Mouse (Mus musculus): ENCODE results near the gene Angptl7. TPM values are rescaled to one million over a fixed set of nuclear protein-coding genes. Genes with fewer than 3 reads are reported as not detected.

Angptl7 gene
- polyA plus RNA-seq, 1 experiment = 0.01 TPM

DNA sequence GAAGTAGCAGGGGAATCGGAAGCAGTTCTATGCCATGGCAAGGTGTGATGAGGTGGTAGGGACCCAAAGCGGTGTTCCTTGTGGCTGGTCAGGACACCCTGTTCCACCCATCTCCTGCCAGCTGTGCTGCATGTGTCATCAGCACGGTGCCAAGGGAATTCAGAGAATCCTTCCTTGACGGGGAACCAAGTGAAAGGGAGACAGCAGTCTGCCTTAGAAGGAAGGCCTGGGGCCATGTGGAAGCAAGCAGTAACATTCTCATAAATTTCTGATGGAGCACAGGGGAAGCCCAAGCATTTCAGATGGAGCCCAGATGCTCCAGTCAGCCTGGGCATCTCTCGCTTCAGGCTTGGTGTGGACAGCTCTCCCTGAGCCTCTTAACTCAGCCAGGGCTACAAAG lies 7.3 kb upstream of the Angptl7 start:
- no peak for TF ChIP-seq USF1 (IDR thresholded peaks at IDR 0.05; ENCODE audit: low read depth)
- peak in 1 of 3 experiments; percentile 42 for TF ChIP-seq MYOD1 (IDR thresholded peaks at IDR 0.05; ENCODE audit: control insufficient read depth in 1 of 3, insufficient read length in 2 of 3, low read depth in 2 of 3)
- no peak for TF ChIP-seq TCF3 (IDR thresholded peaks at IDR 0.05; ENCODE audit: insufficient read length, low read depth)
- TF ChIP-seq REST (IDR thresholded peaks at IDR 0.05; ENCODE audit: insufficient read depth, insufficient read length) = no peak
- TF ChIP-seq POLR2AphosphoS2 (IDR thresholded peaks at IDR 0.05; ENCODE audit: insufficient read length, low read depth) = no peak
- TF ChIP-seq POLR2A (IDR thresholded peaks at IDR 0.05; ENCODE audit: insufficient read length, low read depth) = no peak
- peak in 1 of 3 experiments; percentile 35 for TF ChIP-seq MYOG (IDR thresholded peaks at IDR 0.05; ENCODE audit: control insufficient read depth in 1 of 3, insufficient read depth in 1 of 3, insufficient read length in 2 of 3, low read depth in 2 of 3)
- TF ChIP-seq SRF (IDR thresholded peaks at IDR 0.05; ENCODE audit: control insufficient read depth, insufficient read length, low read depth) = no peak
- TF ChIP-seq E2F4 (IDR thresholded peaks at IDR 0.05; ENCODE audit: insufficient read depth) = no peak
- no peak for TF ChIP-seq CEBPB (IDR thresholded peaks at IDR 0.05; ENCODE audit: insufficient read depth, poor library complexity, severe bottlenecking)
- no peak for TF ChIP-seq MAX (IDR thresholded peaks at IDR 0.05; ENCODE audit: low read depth)
- no peak for TF ChIP-seq TCF12 (IDR thresholded peaks at IDR 0.05; ENCODE audit: insufficient read depth, poor library complexity, severe bottlenecking)
- Histone ChIP-seq H3K79me2 (ENCODE audit: control insufficient read depth, insufficient read depth) (no peaks in the 10 kb centered on the region), H3K27me3 (ENCODE audit: control insufficient read depth, insufficient read depth, insufficient read length) (no peaks in the 10 kb centered on the region), H3K4me2 (ENCODE audit: low read depth) (no peak overlapping the region), H3K36me3 (ENCODE audit: control insufficient read depth, insufficient read depth) (no peaks in the 10 kb centered on the region), H3K4me3 (no peak overlapping the region), H3ac (ENCODE audit: control insufficient read depth, insufficient read length) (no peak overlapping the region)

GRCm38 (mm10) chr4:148504497-148504959 lies 4.3 kb upstream of the Angptl7 start:
- Histone ChIP-seq H3K27me3 (ENCODE audit: control insufficient read depth, insufficient read depth, insufficient read length) (no peaks in the 10 kb centered on the region), H3K4me3 (no peak overlapping the region), H3K36me3 (ENCODE audit: control insufficient read depth, insufficient read depth) (peaks cover 8% of the 10 kb centered on the region), H3K79me2 (ENCODE audit: control insufficient read depth, insufficient read depth) (no peaks in the 10 kb centered on the region), H3ac (ENCODE audit: control insufficient read depth, insufficient read length) (no peak overlapping the region), H3K4me2 (ENCODE audit: low read depth) (no peak overlapping the region)
- TF ChIP-seq MAX (IDR thresholded peaks at IDR 0.05; ENCODE audit: low read depth) = no peak
- no peak for TF ChIP-seq TCF3 (IDR thresholded peaks at IDR 0.05; ENCODE audit: insufficient read length, low read depth)
- TF ChIP-seq CEBPB (IDR thresholded peaks at IDR 0.05; ENCODE audit: insufficient read depth, poor library complexity, severe bottlenecking) = no peak
- TF ChIP-seq USF1 (IDR thresholded peaks at IDR 0.05; ENCODE audit: low read depth) = no peak
- no peak for TF ChIP-seq POLR2A (IDR thresholded peaks at IDR 0.05; ENCODE audit: insufficient read length, low read depth)
- no peak for TF ChIP-seq POLR2AphosphoS2 (IDR thresholded peaks at IDR 0.05; ENCODE audit: insufficient read length, low read depth)
- TF ChIP-seq SRF (IDR thresholded peaks at IDR 0.05; ENCODE audit: control insufficient read depth, insufficient read length, low read depth) = no peak
- TF ChIP-seq MYOG (IDR thresholded peaks at IDR 0.05; ENCODE audit: control insufficient read depth in 1 of 3, insufficient read depth in 1 of 3, insufficient read length in 2 of 3, low read depth in 2 of 3) = no peak
- TF ChIP-seq MYOD1 (IDR thresholded peaks at IDR 0.05; ENCODE audit: control insufficient read depth in 1 of 3, insufficient read length in 2 of 3, low read depth in 2 of 3) = no peak
- no peak for TF ChIP-seq TCF12 (IDR thresholded peaks at IDR 0.05; ENCODE audit: insufficient read depth, poor library complexity, severe bottlenecking)
- TF ChIP-seq REST (IDR thresholded peaks at IDR 0.05; ENCODE audit: insufficient read depth, insufficient read length) = no peak
- TF ChIP-seq E2F4 (IDR thresholded peaks at IDR 0.05; ENCODE audit: insufficient read depth) = no peak

- TF ChIP-seq POLR2A (IDR thresholded peaks at IDR 0.05; ENCODE audit: insufficient read length, low read depth) (no peak), REST (IDR thresholded peaks at IDR 0.05; ENCODE audit: insufficient read depth, insufficient read length) (peak; percentile 77)
- Histone ChIP-seq H3K4me3 (no peak overlapping the region), H3K27me3 (ENCODE audit: control insufficient read depth, insufficient read depth, insufficient read length) (no peaks in the 10 kb centered on the region), H3K36me3 (ENCODE audit: control insufficient read depth, insufficient read depth) (peaks cover 11% of the 10 kb centered on the region), H3K4me2 (ENCODE audit: low read depth) (no peak overlapping the region), H3K79me2 (ENCODE audit: control insufficient read depth, insufficient read depth) (no peaks in the 10 kb centered on the region), H3ac (ENCODE audit: control insufficient read depth, insufficient read length) (no peak overlapping the region)
These were observed 4.2 kb downstream of the Angptl7 start for GRCm38 (mm10) chr4:148495874-148496689.

- no peak for TF ChIP-seq POLR2AphosphoS2 (IDR thresholded peaks at IDR 0.05; ENCODE audit: insufficient read length, low read depth)
- no peak for TF ChIP-seq MYOG (IDR thresholded peaks at IDR 0.05; ENCODE audit: control insufficient read depth in 1 of 3, insufficient read depth in 1 of 3, insufficient read length in 2 of 3, low read depth in 2 of 3)
- TF ChIP-seq POLR2A (IDR thresholded peaks at IDR 0.05; ENCODE audit: insufficient read length, low read depth) = no peak
- no peak for TF ChIP-seq MAX (IDR thresholded peaks at IDR 0.05; ENCODE audit: low read depth)
- TF ChIP-seq CEBPB (IDR thresholded peaks at IDR 0.05; ENCODE audit: insufficient read depth, poor library complexity, severe bottlenecking) = no peak
- no peak for TF ChIP-seq TCF12 (IDR thresholded peaks at IDR 0.05; ENCODE audit: insufficient read depth, poor library complexity, severe bottlenecking)
- TF ChIP-seq USF1 (IDR thresholded peaks at IDR 0.05; ENCODE audit: low read depth) = no peak
- no peak for TF ChIP-seq MYOD1 (IDR thresholded peaks at IDR 0.05; ENCODE audit: control insufficient read depth in 1 of 3, insufficient read length in 2 of 3, low read depth in 2 of 3)
- TF ChIP-seq TCF3 (IDR thresholded peaks at IDR 0.05; ENCODE audit: insufficient read length, low read depth) = no peak
- TF ChIP-seq REST (IDR thresholded peaks at IDR 0.05; ENCODE audit: insufficient read depth, insufficient read length) = no peak
- TF ChIP-seq E2F4 (IDR thresholded peaks at IDR 0.05; ENCODE audit: insufficient read depth) = no peak
- TF ChIP-seq SRF (IDR thresholded peaks at IDR 0.05; ENCODE audit: control insufficient read depth, insufficient read length, low read depth) = no peak
- Histone ChIP-seq H3K36me3 (ENCODE audit: control insufficient read depth, insufficient read depth) (peaks cover 11% of the 10 kb centered on the region), H3K27me3 (ENCODE audit: control insufficient read depth, insufficient read depth, insufficient read length) (no peaks in the 10 kb centered on the region), H3K4me3 (no peak overlapping the region), H3ac (ENCODE audit: control insufficient read depth, insufficient read length) (no peak overlapping the region), H3K4me2 (ENCODE audit: low read depth) (no peak overlapping the region), H3K79me2 (ENCODE audit: control insufficient read depth, insufficient read depth) (no peaks in the 10 kb centered on the region)
These were observed 5.1 kb downstream of the Angptl7 start for GRCm38 (mm10) chr4:148495160-148495559.

All from myocyte (in vitro differentiated cells).